Mouse (Mus musculus): Measurements from ENCODE around the gene Arhgef3. TPM values are rescaled to one million over a fixed set of nuclear protein-coding genes. Genes with fewer than 3 reads are reported as not detected.
A peak's percentile ranks its signal among the peaks of the same experiment; 100 is the strongest.

Arhgef3 gene
- polyA plus RNA-seq, 1 experiment from 2014 or later: 16.2 TPM

GRCm38 (mm10) chr14:27178560-27178920, 63.8 kb downstream of the Arhgef3 start:
- 29% methylated on average over 8 of the region's 8 CpGs for WGBS
- ATAC-seq (ENCODE audit: insufficient number of reproducible peaks, low FRiP score, low TSS enrichment, low read depth): peak; percentile 52
- peak overlapping the region; percentile 63 for H3K27ac ChIP-seq (replicated peaks)

DNA sequence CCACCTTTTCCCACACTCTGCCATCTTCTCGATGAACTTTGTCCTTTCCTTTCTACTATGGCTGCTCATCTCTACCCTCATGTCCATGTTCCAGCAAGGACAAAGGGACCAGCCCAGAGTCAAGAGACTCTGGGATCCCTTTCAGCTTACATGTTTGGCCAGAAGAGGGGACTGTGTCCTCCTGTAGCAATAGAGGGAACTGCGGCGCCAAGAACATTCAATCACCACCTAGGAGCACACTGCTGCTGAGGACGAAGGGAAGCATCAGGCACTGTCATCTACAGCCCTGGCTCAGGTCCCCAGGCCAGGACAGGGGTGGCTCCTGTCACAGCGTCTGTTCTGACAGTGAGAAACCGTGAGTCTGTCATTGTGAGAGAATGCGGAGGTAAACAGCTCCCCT, 65.1 kb downstream of the Arhgef3 start:
- peaks cover 34% of the 10 kb centered on the region for H3K4me1 ChIP-seq
- H3K4me2 ChIP-seq (replicated peaks): no peak overlapping the region
- H3K4me3 ChIP-seq (replicated peaks): no peak overlapping the region
- no peak overlapping the region for H3K27ac ChIP-seq (replicated peaks)
- no peak overlapping the region for H3K9ac ChIP-seq
- no peaks in the 10 kb centered on the region for H3K27me3 ChIP-seq
- no peaks in the 10 kb centered on the region for H3K9me3 ChIP-seq (replicated peaks)
- 89% methylated on average over 7 of the region's 7 CpGs for WGBS
- H3K36me3 ChIP-seq: no peaks in the 10 kb centered on the region
- no peak for ATAC-seq (ENCODE audit: insufficient number of reproducible peaks, low FRiP score, low TSS enrichment, low read depth)

More at GRCm38 (mm10) chr14:27178560-27178920, 63.8 kb downstream of the Arhgef3 start:
- H3K9me3 ChIP-seq (replicated peaks): no peaks in the 10 kb centered on the region
- H3K4me3 ChIP-seq (replicated peaks): no peak overlapping the region
- H3K9ac ChIP-seq: no peak overlapping the region
- no peaks in the 10 kb centered on the region for H3K36me3 ChIP-seq
- no peak overlapping the region for H3K4me2 ChIP-seq (replicated peaks)
- no peaks in the 10 kb centered on the region for H3K27me3 ChIP-seq
- H3K4me1 ChIP-seq: peaks cover 43% of the 10 kb centered on the region

GRCm38 (mm10) chr14:27182059-27182458, 67.4 kb downstream of the Arhgef3 start:
- Histone ChIP-seq H3K9ac (no peak overlapping the region), H3K4me1 (peaks cover 22% of the 10 kb centered on the region), H3K4me2 (replicated peaks) (no peak overlapping the region), H3K4me3 (replicated peaks) (no peak overlapping the region), H3K27ac (replicated peaks) (no peak overlapping the region), H3K27me3 (no peaks in the 10 kb centered on the region), H3K9me3 (replicated peaks) (no peaks in the 10 kb centered on the region), H3K36me3 (no peaks in the 10 kb centered on the region)
- ATAC-seq (ENCODE audit: insufficient number of reproducible peaks, low FRiP score, low TSS enrichment, low read depth): no peak
- 60% methylated on average over 11 of the region's 11 CpGs for WGBS

DNA sequence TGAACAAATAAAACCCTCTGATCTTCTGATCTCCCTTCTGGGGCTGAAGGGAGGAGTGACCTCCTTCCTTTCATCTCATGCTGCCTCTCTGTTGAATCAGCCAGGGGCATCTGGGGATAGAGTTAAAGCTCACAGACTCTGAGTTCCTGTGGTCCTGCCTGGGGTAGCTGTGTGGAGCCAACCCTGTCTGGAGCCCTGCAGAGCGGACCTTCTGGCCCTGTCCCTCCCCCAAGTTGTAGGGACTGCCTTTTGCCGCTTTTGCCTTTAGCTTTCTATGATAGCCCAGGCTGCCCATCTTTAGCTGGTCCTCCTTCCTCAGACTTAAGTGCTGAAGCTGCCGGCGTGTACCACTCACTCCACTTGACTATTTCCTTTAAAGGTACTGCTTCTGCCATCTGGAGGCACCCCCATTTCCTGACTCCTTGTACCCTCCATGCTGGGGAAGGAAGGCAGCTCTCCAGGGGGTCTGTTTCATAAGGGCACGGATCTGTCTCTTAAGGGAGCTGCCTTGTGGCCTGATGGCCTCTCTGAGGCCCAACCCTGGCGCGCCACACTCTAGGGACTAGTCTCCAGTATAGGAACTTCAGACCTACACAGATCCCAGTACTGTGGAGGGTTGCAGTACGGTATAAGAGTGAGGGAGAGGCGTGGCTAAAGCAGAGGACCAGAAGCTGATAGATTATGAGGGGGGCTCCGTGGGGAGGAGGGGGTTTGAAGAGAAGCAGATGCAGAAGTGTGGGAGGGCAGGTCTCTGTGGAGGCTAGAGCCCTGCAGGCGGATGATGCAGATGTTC, 68.1 kb downstream of the Arhgef3 start:
- Histone ChIP-seq H3K4me3 (replicated peaks) (no peak overlapping the region), H3K36me3 (no peaks in the 10 kb centered on the region), H3K9me3 (replicated peaks) (no peaks in the 10 kb centered on the region), H3K4me2 (replicated peaks) (no peak overlapping the region), H3K27ac (replicated peaks) (no peak overlapping the region), H3K27me3 (no peaks in the 10 kb centered on the region), H3K9ac (no peak overlapping the region), H3K4me1 (peaks cover 22% of the 10 kb centered on the region)
- WGBS: 61% methylated on average over 11 of the region's 11 CpGs
- ATAC-seq (ENCODE audit: insufficient number of reproducible peaks, low FRiP score, low TSS enrichment, low read depth): 0 out of 2 replicates have a peak, but pooled peaks have one; percentile 6

GRCm38 (mm10) chr14:27183501-27184230, 69.0 kb downstream of the Arhgef3 start:
- 59% methylated on average over 16 of the region's 16 CpGs for WGBS
- no peak overlapping the region for H3K9ac ChIP-seq
- H3K9me3 ChIP-seq (replicated peaks): no peaks in the 10 kb centered on the region
- no peak for ATAC-seq (ENCODE audit: insufficient number of reproducible peaks, low FRiP score, low TSS enrichment, low read depth)
- no peak overlapping the region for H3K4me2 ChIP-seq (replicated peaks)
- H3K4me3 ChIP-seq (replicated peaks): no peak overlapping the region
- H3K4me1 ChIP-seq: peaks cover 14% of the 10 kb centered on the region
- no peak overlapping the region for H3K27ac ChIP-seq (replicated peaks)
- no peaks in the 10 kb centered on the region for H3K36me3 ChIP-seq
- H3K27me3 ChIP-seq: no peaks in the 10 kb centered on the region

DNA sequence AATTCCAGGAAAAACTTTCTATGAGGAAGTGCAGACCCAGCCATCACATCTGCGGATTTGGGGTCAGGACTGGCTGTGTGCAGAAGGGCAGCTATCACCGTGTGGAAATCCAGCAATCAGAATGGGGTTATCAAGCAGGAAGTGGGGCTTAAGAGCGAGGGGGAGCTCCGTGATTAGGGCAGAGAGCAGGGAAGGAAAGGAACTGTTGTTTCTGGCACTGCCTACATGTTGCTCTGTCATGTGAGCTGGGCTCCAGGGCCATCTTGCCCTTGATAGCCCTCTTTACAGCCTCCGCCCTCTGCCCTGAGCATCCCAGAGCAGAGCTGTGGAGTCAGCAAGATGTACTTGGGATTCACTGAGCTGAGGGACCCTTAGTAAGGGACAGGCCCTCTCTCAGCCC, 71.2 kb downstream of the Arhgef3 start:
- no peak overlapping the region for H3K27ac ChIP-seq (replicated peaks)
- no peaks in the 10 kb centered on the region for H3K9me3 ChIP-seq (replicated peaks)
- H3K9ac ChIP-seq: no peak overlapping the region
- H3K4me3 ChIP-seq (replicated peaks): no peak overlapping the region
- 69% methylated on average over 5 of the region's 5 CpGs for WGBS
- no peak overlapping the region for H3K4me2 ChIP-seq (replicated peaks)
- no peaks in the 10 kb centered on the region for H3K27me3 ChIP-seq
- H3K36me3 ChIP-seq: no peaks in the 10 kb centered on the region
- peaks cover 10% of the 10 kb centered on the region for H3K4me1 ChIP-seq
- no peak for ATAC-seq (ENCODE audit: insufficient number of reproducible peaks, low FRiP score, low TSS enrichment, low read depth)

- no peak for ATAC-seq (ENCODE audit: insufficient number of reproducible peaks, low FRiP score, low TSS enrichment, low read depth)
- Histone ChIP-seq H3K4me1 (peaks cover 10% of the 10 kb centered on the region), H3K9ac (no peak overlapping the region), H3K4me3 (replicated peaks) (no peak overlapping the region), H3K36me3 (no peaks in the 10 kb centered on the region), H3K27me3 (no peaks in the 10 kb centered on the region), H3K27ac (replicated peaks) (no peak overlapping the region), H3K9me3 (replicated peaks) (no peaks in the 10 kb centered on the region), H3K4me2 (replicated peaks) (no peak overlapping the region)
- 75% methylated on average over 4 of the region's 4 CpGs for WGBS
Measured at GRCm38 (mm10) chr14:27186596-27186995, 71.9 kb downstream of the Arhgef3 start.

DNA sequence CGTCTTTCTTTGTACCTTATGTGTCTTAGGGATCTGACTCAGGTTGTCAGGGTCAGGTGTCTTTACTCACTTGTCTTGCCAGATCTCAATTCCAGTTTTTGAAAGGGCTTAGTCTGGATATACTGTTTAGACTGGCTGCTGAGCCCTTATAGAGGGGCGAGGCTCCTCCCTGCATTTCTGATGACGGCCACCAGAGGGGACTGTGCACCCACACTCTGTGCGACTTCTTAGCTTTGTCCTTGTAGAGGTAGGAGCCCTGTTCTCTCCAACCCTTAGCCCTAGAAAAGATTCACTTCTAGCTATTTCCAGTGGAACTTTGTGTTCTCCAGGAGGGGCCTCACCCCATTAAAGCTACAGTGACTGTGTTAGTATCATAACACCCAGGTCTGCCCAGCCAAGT, 72.3 kb downstream of the Arhgef3 start:
- 14% methylated on average over 4 of the region's 4 CpGs for WGBS
- no peak for ATAC-seq (ENCODE audit: insufficient number of reproducible peaks, low FRiP score, low TSS enrichment, low read depth)

GRCm38 (mm10) chr14:27187885-27188284, 73.2 kb downstream of the Arhgef3 start:
- Histone ChIP-seq H3K4me1 (peaks cover 6% of the 10 kb centered on the region), H3K4me3 (replicated peaks) (no peak overlapping the region), H3K27ac (replicated peaks) (no peak overlapping the region), H3K4me2 (replicated peaks) (no peak overlapping the region), H3K9ac (no peak overlapping the region), H3K9me3 (replicated peaks) (no peaks in the 10 kb centered on the region), H3K27me3 (no peaks in the 10 kb centered on the region), H3K36me3 (no peaks in the 10 kb centered on the region)
- ATAC-seq (ENCODE audit: insufficient number of reproducible peaks, low FRiP score, low TSS enrichment, low read depth): no peak
- WGBS: 74% methylated on average over 4 of the region's 4 CpGs

More for the DNA sequence above, 72.3 kb downstream of the Arhgef3 start:
- no peak overlapping the region for H3K4me3 ChIP-seq (replicated peaks)
- peaks cover 10% of the 10 kb centered on the region for H3K4me1 ChIP-seq
- H3K4me2 ChIP-seq (replicated peaks): no peak overlapping the region
- no peaks in the 10 kb centered on the region for H3K27me3 ChIP-seq
- H3K27ac ChIP-seq (replicated peaks): no peak overlapping the region
- H3K36me3 ChIP-seq: no peaks in the 10 kb centered on the region
- no peaks in the 10 kb centered on the region for H3K9me3 ChIP-seq (replicated peaks)
- H3K9ac ChIP-seq: no peak overlapping the region

GRCm38 (mm10) chr14:27192450-27192849, 77.8 kb downstream of the Arhgef3 start:
- H3K4me3 ChIP-seq (replicated peaks): no peak overlapping the region
- no peaks in the 10 kb centered on the region for H3K9me3 ChIP-seq (replicated peaks)
- ATAC-seq (ENCODE audit: insufficient number of reproducible peaks, low FRiP score, low TSS enrichment, low read depth): no peak
- no peak overlapping the region for H3K27ac ChIP-seq (replicated peaks)
- H3K36me3 ChIP-seq: no peaks in the 10 kb centered on the region
- 34% methylated on average over 3 of the region's 3 CpGs for WGBS
- no peak overlapping the region for H3K9ac ChIP-seq
- no peak overlapping the region for H3K4me2 ChIP-seq (replicated peaks)
- no peaks in the 10 kb centered on the region for H3K27me3 ChIP-seq
- no peaks in the 10 kb centered on the region for H3K4me1 ChIP-seq

- H3K4me3 ChIP-seq (replicated peaks): no peak overlapping the region
- no peaks in the 10 kb centered on the region for H3K9me3 ChIP-seq (replicated peaks)
- no peak for ATAC-seq (ENCODE audit: insufficient number of reproducible peaks, low FRiP score, low TSS enrichment, low read depth)
- H3K27ac ChIP-seq (replicated peaks): no peak overlapping the region
- H3K4me2 ChIP-seq (replicated peaks): no peak overlapping the region
- H3K36me3 ChIP-seq: no peaks in the 10 kb centered on the region
- 57% methylated on average over 8 of the region's 8 CpGs for WGBS
- no peak overlapping the region for H3K9ac ChIP-seq
- H3K27me3 ChIP-seq: no peaks in the 10 kb centered on the region
- H3K4me1 ChIP-seq: peaks cover 8% of the 10 kb centered on the region
Measured at GRCm38 (mm10) chr14:27196980-27197379, 82.3 kb downstream of the Arhgef3 start.

Measured in embryonic facial prominence, embryonic 15.5 days (tissue).